Mouse (Mus musculus) adipose tissue, adult 10 weeks (tissue): ENCODE data around the gene Eif2b2. TPM values are rescaled to one million over a fixed set of nuclear protein-coding genes. Genes with fewer than 3 reads are reported as not detected.

Experiments used
- polyA plus RNA-seq: library from polyadenylated mRNA; stranded (reverse); fragments of 350-450 nt; fragmentation: Illumina TruSeq; extraction: RNeasy Lipid Tissue Mini Kit (QIAGEN cat#74804); gene quantifications from one replicate; pipeline ENCODE4 v1.2.3, GENCODE M21; 2014; ENCODE audit warnings: low read depth, low replicate concordance

The Eif2b2 gene
- 69.9 TPM for polyA plus RNA-seq

GRCm38 (mm10) chr12:85219236-85219904 lies at the start of gene Eif2b2:
Gene Eif2b2, plus strand, starts transcription at chr12:85219481.

GRCm38 (mm10) chr12:85177740-85178239 lies 41.5 kb upstream of the Eif2b2 start, which contains the start of gene Pgf:
Gene Pgf, minus strand, starts transcription at chr12:85177790.

DNA sequence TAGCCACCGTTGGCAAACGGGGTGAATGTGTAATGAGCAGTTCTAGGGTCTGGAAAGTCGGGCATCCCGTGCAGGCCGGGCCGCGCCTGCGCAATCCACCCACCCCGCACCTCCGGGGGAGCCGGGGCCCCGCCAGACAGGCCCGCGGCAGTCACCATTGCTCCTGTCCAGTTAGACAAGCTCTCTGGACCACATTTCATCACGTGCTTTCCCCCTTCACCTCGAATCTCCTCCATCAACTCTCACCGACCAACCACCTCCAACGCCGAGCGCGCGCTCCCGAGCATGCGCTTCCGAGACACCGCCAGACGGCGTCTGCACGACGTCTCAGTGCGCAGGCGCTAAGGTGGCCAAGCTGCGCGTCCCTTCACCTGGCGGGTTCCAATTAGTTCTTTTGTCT lies 51.0 kb downstream of the Eif2b2 start, which contains the start of gene Mlh3:
Gene Mlh3 (minus strand): TSS at position 281 of the 400 bp plus-strand sequence.

Other genes starting within 250 kb of the Eif2b2 start
- gene Fcf1, start 248.6 kb upstream of the Eif2b2 start, polyA plus RNA-seq = 70.6 TPM
- 30.7 TPM for gene Arel1, start 248.6 kb upstream of the Eif2b2 start, polyA plus RNA-seq
- gene Ylpm1, start 223.2 kb upstream of the Eif2b2 start, polyA plus RNA-seq = 35.7 TPM
- gene Prox2, start 108.7 kb upstream of the Eif2b2 start, polyA plus RNA-seq = 5.4 TPM
- 122 TPM for gene Dlst, start 108.6 kb upstream of the Eif2b2 start, polyA plus RNA-seq
- gene Rps6kl1, start 68.2 kb upstream of the Eif2b2 start, polyA plus RNA-seq = 0.73 TPM
- 45.3 TPM for gene Pgf, start 41.7 kb upstream of the Eif2b2 start, polyA plus RNA-seq
- 16.3 TPM for gene Mlh3, start 51.1 kb downstream of the Eif2b2 start, polyA plus RNA-seq
- gene Acyp1, start 69.0 kb downstream of the Eif2b2 start, polyA plus RNA-seq = 51.4 TPM
- 7.3 TPM for gene Zc2hc1c, start 69.1 kb downstream of the Eif2b2 start, polyA plus RNA-seq
- gene Nek9, start 119.9 kb downstream of the Eif2b2 start, polyA plus RNA-seq = 45.5 TPM
- 381 TPM for gene Tmed10, start 155.4 kb downstream of the Eif2b2 start, polyA plus RNA-seq